Mouse (Mus musculus): ENCODE data around the gene Mab21l2. TPM values are rescaled to one million over a fixed set of nuclear protein-coding genes. Genes with fewer than 3 reads are reported as not detected.
A peak's percentile ranks its signal among the peaks of the same experiment; 100 is the strongest.

Gene Mab21l2
- polyA plus RNA-seq, 1 experiment from 2014 or later: 0.26 TPM

GRCm38 (mm10) chr3:86551011-86551728 is 2.7 kb upstream of the Mab21l2 start:
- Histone ChIP-seq H3K4me3 (replicated peaks) (no peak overlapping the region), H3K27me3 (peaks cover 59% of the 10 kb centered on the region), H3K27ac (replicated peaks) (no peak overlapping the region), H3K9ac (no peak overlapping the region), H3K4me1 (replicated peaks) (peaks cover 18% of the 10 kb centered on the region), H3K9me3 (replicated peaks) (no peaks in the 10 kb centered on the region), H3K36me3 (replicated peaks) (no peaks in the 10 kb centered on the region), H3K4me2 (no peak overlapping the region)
- 30% methylated on average over 8 of the region's 8 CpGs for WGBS (ENCODE audit: insufficient replicate concordance)
- ATAC-seq (ENCODE audit: insufficient read depth): no peak

- Histone ChIP-seq H3K27ac (replicated peaks) (no peak overlapping the region), H3K27me3 (peaks cover 64% of the 10 kb centered on the region), H3K4me1 (replicated peaks) (peaks cover 18% of the 10 kb centered on the region), H3K4me3 (replicated peaks) (no peak overlapping the region), H3K9me3 (replicated peaks) (no peaks in the 10 kb centered on the region), H3K36me3 (replicated peaks) (no peaks in the 10 kb centered on the region), H3K9ac (no peak overlapping the region), H3K4me2 (no peak overlapping the region)
- 12% methylated on average over 22 of the region's 22 CpGs for WGBS (ENCODE audit: insufficient replicate concordance)
- ATAC-seq (ENCODE audit: insufficient read depth): no peak
Observed at GRCm38 (mm10) chr3:86550301-86551010, 2.0 kb upstream of the Mab21l2 start.

DNA sequence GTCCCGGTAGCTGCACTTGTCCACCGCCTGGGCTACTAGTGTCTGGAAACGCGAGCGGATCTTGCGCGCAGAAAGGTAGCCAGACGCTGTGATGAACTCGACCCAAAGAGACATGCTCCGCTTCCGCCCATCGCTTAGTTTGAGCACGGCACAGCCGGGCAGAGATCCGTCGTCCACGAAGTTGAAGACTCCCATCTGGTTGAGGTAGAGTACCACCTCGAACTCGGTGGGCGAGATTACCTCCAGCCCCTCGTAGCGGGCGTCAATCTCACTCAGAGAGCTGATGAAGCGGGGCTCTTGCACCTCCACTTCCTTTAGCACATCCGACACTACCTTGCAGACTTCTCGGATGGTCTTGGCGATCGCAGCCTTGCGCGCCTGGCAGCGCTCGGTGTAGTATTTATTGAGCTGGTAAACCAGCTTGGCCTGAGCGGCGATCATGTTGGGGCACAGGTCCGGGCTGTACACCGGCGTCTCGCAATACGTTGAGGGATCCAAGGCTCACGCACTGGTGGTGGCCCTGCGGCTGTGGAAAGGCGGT is 1.1 kb downstream of the Mab21l2 start:
- Histone ChIP-seq H3K27me3 (peaks cover 67% of the 10 kb centered on the region), H3K36me3 (replicated peaks) (no peaks in the 10 kb centered on the region), H3K4me1 (replicated peaks) (peaks cover 18% of the 10 kb centered on the region), H3K9ac (no peak overlapping the region), H3K27ac (replicated peaks) (no peak overlapping the region), H3K4me2 (peak overlapping the region; percentile 58), H3K4me3 (replicated peaks) (peak overlapping the region; percentile 40), H3K9me3 (replicated peaks) (no peaks in the 10 kb centered on the region)
- 2% methylated on average over 42 of the region's 42 CpGs for WGBS (ENCODE audit: insufficient replicate concordance)
- ATAC-seq (ENCODE audit: insufficient read depth): no peak

DNA sequence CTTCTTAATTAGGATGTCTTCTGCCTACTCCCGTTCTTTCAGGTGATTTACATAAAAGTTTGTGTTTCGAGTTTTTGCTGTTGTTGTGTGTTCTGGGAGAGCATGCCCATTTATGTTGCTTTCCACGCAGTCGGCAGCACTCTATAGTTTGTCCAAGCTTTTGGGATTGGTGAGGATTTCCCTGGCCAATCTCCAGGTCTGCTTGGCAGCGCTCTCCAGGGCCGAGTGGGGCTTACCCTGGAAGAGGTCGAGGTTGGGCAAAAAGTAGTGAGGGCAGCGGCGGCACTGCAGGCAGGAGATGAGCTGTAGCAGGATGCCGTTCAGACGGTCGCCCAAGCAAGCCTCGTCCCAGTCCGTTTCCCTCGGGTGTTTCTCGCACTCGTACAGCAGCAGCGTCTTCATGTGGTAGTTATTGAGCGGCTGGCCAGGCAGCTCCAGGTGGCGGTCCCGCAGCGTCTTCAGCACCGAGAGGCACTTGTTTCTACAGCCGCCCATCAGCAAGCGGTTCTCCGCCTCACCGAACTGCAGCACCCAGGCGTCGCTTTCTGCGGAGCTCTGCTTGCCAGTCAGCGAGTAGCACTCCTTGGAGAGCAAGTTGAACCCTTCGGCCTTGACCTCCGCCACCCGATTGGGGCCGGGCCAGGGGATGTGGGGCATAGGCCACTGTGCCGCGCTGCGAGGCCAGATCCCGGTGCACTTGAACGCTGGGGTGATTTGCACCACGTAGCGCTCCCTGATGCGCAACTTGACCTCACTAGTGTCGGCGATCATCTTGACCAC is 1.8 kb downstream of the Mab21l2 start:
- Histone ChIP-seq H3K27ac (replicated peaks) (no peak overlapping the region), H3K9me3 (replicated peaks) (no peaks in the 10 kb centered on the region), H3K36me3 (replicated peaks) (no peaks in the 10 kb centered on the region), H3K4me1 (replicated peaks) (peaks cover 18% of the 10 kb centered on the region), H3K4me3 (replicated peaks) (peak overlapping the region; percentile 40), H3K27me3 (peaks cover 60% of the 10 kb centered on the region), H3K9ac (no peak overlapping the region), H3K4me2 (peak overlapping the region; percentile 58)
- no peak for ATAC-seq (ENCODE audit: insufficient read depth)
- under 1% methylated on average over 45 of the region's 45 CpGs for WGBS (ENCODE audit: insufficient replicate concordance)

GRCm38 (mm10) chr3:86545945-86546344 is 2.5 kb downstream of the Mab21l2 start:
- ATAC-seq (ENCODE audit: insufficient read depth): no peak
- Histone ChIP-seq H3K27me3 (peaks cover 53% of the 10 kb centered on the region), H3K4me1 (replicated peaks) (peaks cover 18% of the 10 kb centered on the region), H3K9ac (no peak overlapping the region), H3K36me3 (replicated peaks) (no peaks in the 10 kb centered on the region), H3K4me2 (peak overlapping the region; percentile 58), H3K9me3 (replicated peaks) (no peaks in the 10 kb centered on the region), H3K27ac (replicated peaks) (no peak overlapping the region), H3K4me3 (replicated peaks) (peak overlapping the region; percentile 40)
- 23% methylated on average over 5 of the region's 5 CpGs for WGBS (ENCODE audit: insufficient replicate concordance)

DNA sequence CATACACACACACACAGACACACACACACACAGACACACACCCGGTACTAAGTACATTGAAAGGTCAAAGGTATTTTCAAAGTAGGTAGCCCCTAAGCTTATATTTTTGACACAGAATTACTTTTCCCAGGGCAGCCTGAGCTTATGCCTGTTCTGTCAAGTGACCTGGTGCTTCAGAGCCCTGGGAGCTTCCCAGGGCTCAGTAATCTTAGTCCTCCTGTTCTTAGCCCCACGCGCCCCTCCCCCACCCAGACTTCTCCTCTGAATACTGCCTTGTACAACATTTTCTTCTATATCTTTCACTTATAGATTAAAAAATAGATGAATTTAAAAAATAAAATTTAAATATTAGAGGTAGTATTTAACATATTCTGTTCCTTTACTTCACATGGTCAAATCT is 3.6 kb downstream of the Mab21l2 start:
- Histone ChIP-seq H3K27me3 (peaks cover 41% of the 10 kb centered on the region), H3K4me1 (replicated peaks) (peaks cover 18% of the 10 kb centered on the region), H3K36me3 (replicated peaks) (no peaks in the 10 kb centered on the region), H3K9ac (no peak overlapping the region), H3K9me3 (replicated peaks) (no peaks in the 10 kb centered on the region), H3K4me2 (no peak overlapping the region), H3K27ac (replicated peaks) (no peak overlapping the region), H3K4me3 (replicated peaks) (no peak overlapping the region)
- ATAC-seq (ENCODE audit: insufficient read depth): no peak
- WGBS (ENCODE audit: insufficient replicate concordance): 49% methylated on average over 3 of the region's 3 CpGs

DNA sequence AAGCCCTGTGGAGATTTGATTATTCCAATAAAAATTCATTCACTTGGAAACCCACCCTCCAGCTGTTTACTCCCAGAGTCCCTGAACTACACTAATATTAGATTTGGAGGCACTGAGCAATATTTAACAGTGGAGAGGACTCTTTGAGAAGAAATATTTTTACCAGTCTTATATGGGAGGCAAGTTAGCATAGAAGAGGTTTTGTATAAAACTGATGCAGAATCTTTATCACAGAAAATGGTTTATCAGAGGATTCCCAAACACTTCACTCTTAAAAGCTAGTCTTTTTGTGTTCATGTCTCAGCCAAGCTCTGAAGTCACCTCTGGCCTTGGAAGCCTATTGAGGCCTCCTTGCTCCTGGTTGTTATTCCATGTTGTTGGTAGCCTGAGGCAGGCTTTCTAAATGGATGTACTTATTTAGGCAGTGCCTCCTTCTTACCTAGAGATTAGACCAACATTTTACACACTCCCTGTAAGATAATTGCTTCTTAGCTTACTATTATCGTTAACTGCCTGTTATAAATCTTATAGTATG is 6.5 kb downstream of the Mab21l2 start:
- Histone ChIP-seq H3K36me3 (replicated peaks) (no peaks in the 10 kb centered on the region), H3K4me2 (no peak overlapping the region), H3K4me3 (replicated peaks) (no peak overlapping the region), H3K27me3 (peaks cover 15% of the 10 kb centered on the region), H3K9ac (no peak overlapping the region), H3K4me1 (replicated peaks) (peaks cover 5% of the 10 kb centered on the region), H3K9me3 (replicated peaks) (no peaks in the 10 kb centered on the region), H3K27ac (replicated peaks) (no peak overlapping the region)
- 76% methylated on average over 1 of the region's 1 CpGs for WGBS (ENCODE audit: insufficient replicate concordance)
- ATAC-seq (ENCODE audit: insufficient read depth): no peak

GRCm38 (mm10) chr3:86541074-86541614 is 7.3 kb downstream of the Mab21l2 start:
- no peak for ATAC-seq (ENCODE audit: insufficient read depth)
- WGBS (ENCODE audit: insufficient replicate concordance): 72% methylated on average over 4 of the region's 4 CpGs
- no peaks in the 10 kb centered on the region for H3K9me3 ChIP-seq (replicated peaks)
- H3K4me3 ChIP-seq (replicated peaks): no peak overlapping the region
- no peak overlapping the region for H3K27ac ChIP-seq (replicated peaks)
- no peaks in the 10 kb centered on the region for H3K36me3 ChIP-seq (replicated peaks)
- H3K4me2 ChIP-seq: no peak overlapping the region
- H3K9ac ChIP-seq: no peak overlapping the region
- H3K27me3 ChIP-seq: peaks cover 7% of the 10 kb centered on the region
- no peaks in the 10 kb centered on the region for H3K4me1 ChIP-seq (replicated peaks)

GRCm38 (mm10) chr3:86539555-86540168 is 8.8 kb downstream of the Mab21l2 start:
- Histone ChIP-seq H3K4me3 (replicated peaks) (no peak overlapping the region; the same call in 1 of the 2 replicates), H3K27ac (replicated peaks) (no peak overlapping the region)
- WGBS (ENCODE audit: insufficient replicate concordance): 69% methylated on average over 11 of the region's 11 CpGs

More at GRCm38 (mm10) chr3:86539555-86540168, 8.8 kb downstream of the Mab21l2 start:
- H3K9me3 ChIP-seq (replicated peaks): no peaks in the 10 kb centered on the region
- H3K27me3 ChIP-seq: peaks cover 1% of the 10 kb centered on the region; the same call in 1 of the 2 replicates
- no peaks in the 10 kb centered on the region for H3K4me1 ChIP-seq (replicated peaks)
- no peak overlapping the region for H3K9ac ChIP-seq
- H3K4me2 ChIP-seq: peak overlapping the region; percentile 36
- ATAC-seq (ENCODE audit: insufficient read depth): peak; percentile 40; the same call in 1 of the 2 replicates
- H3K36me3 ChIP-seq (replicated peaks): no peaks in the 10 kb centered on the region
